Mouse (Mus musculus) lung, embryonic 14.5 days (tissue): ENCODE data around the gene Ggt7. TPM values are rescaled to one million over a fixed set of nuclear protein-coding genes. Genes with fewer than 3 reads are reported as not detected.
"Not testable (repeated sequence)": the region's sequence is repeated elsewhere in the genome, so short reads cannot be mapped to it uniquely, and the experiment has no call there.

ENCODE experiments used
- ATAC-seq: fragments of 200-750 bp; cut with Nextera tagmentation; 2 replicates; pipeline ENCODE4 v1.8.0; 2017; ENCODE audit warnings: mild to moderate bottlenecking, moderate TSS enrichment, moderate library complexity; ENCODE audit not compliant: insufficient read depth
- DNase-seq: peaks from one replicate; pipeline ENCODE4 v3.0.0-alpha.2; 2015
- H3K27ac ChIP-seq: fragments of 300-500 bp; sonication (generic); 2 replicates; pipeline ENCODE4 v1.5.1; 2014; ENCODE audit warnings: low read depth, mild to moderate bottlenecking, moderate library complexity
- H3K27me3 ChIP-seq: fragments of 300-500 bp; sonication (generic); 2 replicates; pipeline ENCODE4 v1.6.1; 2014; ENCODE audit warnings: low read length, control low read depth; ENCODE audit not compliant: insufficient read depth
- H3K36me3 ChIP-seq: fragments of 300-500 bp; sonication (generic); 2 replicates; pipeline ENCODE4 v1.6.1; 2014; ENCODE audit warnings: control low read depth; ENCODE audit not compliant: insufficient read depth
- H3K4me1 ChIP-seq: fragments of 300-500 bp; sonication (generic); 2 replicates; pipeline ENCODE4 v1.6.1; 2014; ENCODE audit warnings: antibody characterized with exemption, control low read depth; ENCODE audit not compliant: insufficient read depth
- H3K4me2 ChIP-seq: fragments of 300-500 bp; sonication (generic); 2 replicates; pipeline ENCODE4 v1.6.1; 2014; ENCODE audit warnings: mild to moderate bottlenecking
- H3K4me3 ChIP-seq: fragments of 300-500 bp; sonication (generic); 2 replicates; pipeline ENCODE4 v1.5.1; 2014; ENCODE audit warnings: low read depth, low read length
- H3K9ac ChIP-seq: fragments of 300-500 bp; sonication (generic); 2 replicates; pipeline ENCODE4 v1.6.1; 2014
- H3K9me3 ChIP-seq: fragments of 300-500 bp; sonication (generic); 2 replicates; pipeline ENCODE4 v1.6.1; 2016; ENCODE audit warnings: low read depth, low read length, control low read depth
- CTCF ChIP-seq: IDR thresholded peaks from 2 replicates; pipeline ENCODE4 v1.5.1; 2016; ENCODE audit warnings: antibody characterized with exemption, low read depth
- WGBS: fragments of 180-500 bp; shearing (Covaris S2); extraction: QIAGEN DNeasy Blood & Tissue Kit; methylation state at CpG from one replicate; pipeline ENCODE4 v1.1.7; 2014; 5-methylcytosine and 5-hydroxymethylcytosine counted together
- polyA plus RNA-seq: library from polyadenylated mRNA; unstranded; fragments of >200 nt; fragmentation: Nextera tagmentation; extraction: Ambion mirVana; gene quantifications from 2 replicates; pipeline ENCODE4 v1.2.1, GENCODE M21; 2014

The Ggt7 gene
- polyA plus RNA-seq, 1 experiment from 2014 or later: 2.1 TPM

DNA sequence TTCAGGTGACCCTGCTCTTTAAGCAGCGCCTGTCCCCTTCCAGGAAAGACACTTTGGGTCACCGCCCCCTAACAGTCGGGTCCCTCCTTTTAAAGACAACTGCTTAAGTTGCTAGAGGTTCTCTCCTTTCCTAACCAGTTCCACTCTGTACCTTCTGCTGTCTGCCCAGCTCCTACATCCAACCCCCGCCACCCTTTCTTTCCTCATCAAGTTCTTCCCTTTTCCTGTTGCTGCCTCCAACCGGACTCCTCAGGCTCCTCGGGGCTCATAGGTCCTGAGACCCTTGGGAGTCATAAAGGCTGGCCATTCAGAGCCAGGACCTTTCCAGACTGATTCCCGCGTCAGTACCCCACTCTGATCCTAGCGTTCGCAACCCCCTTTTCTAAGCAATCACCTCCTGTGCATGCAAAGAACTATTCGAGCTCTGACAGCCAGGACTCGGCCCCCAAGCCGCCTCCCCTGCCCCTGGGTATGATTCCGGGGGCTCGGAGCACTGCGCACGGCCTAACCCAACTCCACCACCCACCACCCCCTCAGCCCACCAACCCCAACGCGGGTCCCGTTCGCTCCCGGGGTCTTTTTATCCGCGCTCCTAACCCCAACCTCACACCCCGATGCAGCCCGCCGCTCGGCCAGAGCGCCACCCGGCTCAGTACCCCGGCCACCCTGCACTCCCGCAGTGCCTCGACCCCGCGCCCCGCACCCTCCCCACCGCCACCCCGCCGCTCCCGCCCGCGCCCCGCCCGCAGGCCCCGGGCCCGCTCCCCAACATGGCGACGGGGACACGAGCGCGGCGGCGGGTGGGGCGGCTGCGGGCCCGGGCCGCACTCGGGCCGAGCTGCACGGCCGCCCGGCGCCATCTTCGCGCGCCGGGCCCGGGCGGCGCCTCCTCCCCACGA lies 45.1 kb downstream of the Ggt7 start:
- H3K9me3 ChIP-seq: no peaks in the 10 kb centered on the region
- TF ChIP-seq CTCF: no peak
- peak overlapping the region; percentile 82 for H3K4me2 ChIP-seq
- H3K36me3 ChIP-seq: no peaks in the 10 kb centered on the region
- H3K4me3 ChIP-seq: peak overlapping the region; percentile 84
- WGBS: under 1% methylated on average over 62 of the region's 71 CpGs
- H3K9ac ChIP-seq: peak overlapping the region; percentile 97
- ATAC-seq: peak; percentile 68
- peak; percentile 48 for DNase-seq
- H3K4me1 ChIP-seq: peaks cover 4% of the 10 kb centered on the region; the same call in 1 of the 2 replicates
- no peaks in the 10 kb centered on the region; the same call in 1 of the 2 replicates for H3K27me3 ChIP-seq
- peak overlapping the region; percentile 88 for H3K27ac ChIP-seq

GRCm38 (mm10) chr2:155466861-155467260 lies 51.2 kb downstream of the Ggt7 start:
- 93% methylated on average over 1 of the region's 1 CpGs for WGBS
- ATAC-seq: no peak

GRCm38 (mm10) chr2:155453591-155453990 lies 64.4 kb downstream of the Ggt7 start:
- no peak overlapping the region for H3K4me2 ChIP-seq
- H3K27ac ChIP-seq: no peak overlapping the region
- no peak overlapping the region for H3K9ac ChIP-seq
- H3K9me3 ChIP-seq: no peaks in the 10 kb centered on the region
- DNase-seq: no peak
- 84% methylated on average over 7 of the region's 7 CpGs for WGBS
- no peak overlapping the region for H3K4me3 ChIP-seq
- no peaks in the 10 kb centered on the region for H3K4me1 ChIP-seq
- H3K27me3 ChIP-seq: no peaks in the 10 kb centered on the region
- TF ChIP-seq CTCF: no peak
- ATAC-seq: no peak
- H3K36me3 ChIP-seq: no peaks in the 10 kb centered on the region

More at GRCm38 (mm10) chr2:155466861-155467260, 51.2 kb downstream of the Ggt7 start:
- Histone ChIP-seq H3K4me3 (no peak overlapping the region), H3K27me3 (no peaks in the 10 kb centered on the region), H3K4me2 (no peak overlapping the region), H3K4me1 (no peaks in the 10 kb centered on the region), H3K9me3 (no peaks in the 10 kb centered on the region), H3K36me3 (0 out of 2 replicates have a peak, but pooled peaks cover 3% of the 10 kb centered on the region), H3K27ac (no peak overlapping the region), H3K9ac (no peak overlapping the region)
- no peak for TF ChIP-seq CTCF
- no peak for DNase-seq

- Histone ChIP-seq H3K27ac (no peak overlapping the region), H3K27me3 (no peaks in the 10 kb centered on the region), H3K4me2 (no peak overlapping the region), H3K36me3 (no peaks in the 10 kb centered on the region), H3K4me1 (no peaks in the 10 kb centered on the region), H3K4me3 (no peak overlapping the region), H3K9ac (no peak overlapping the region), H3K9me3 (no peaks in the 10 kb centered on the region)
- ATAC-seq (no peak), DNase-seq (no peak)
- WGBS: 81% methylated on average over 5 of the region's 5 CpGs
- 0 out of 2 replicates have a peak, but pooled peaks have one; percentile 10 for TF ChIP-seq CTCF
Measured at GRCm38 (mm10) chr2:155451256-155451655, 66.8 kb downstream of the Ggt7 start.

DNA sequence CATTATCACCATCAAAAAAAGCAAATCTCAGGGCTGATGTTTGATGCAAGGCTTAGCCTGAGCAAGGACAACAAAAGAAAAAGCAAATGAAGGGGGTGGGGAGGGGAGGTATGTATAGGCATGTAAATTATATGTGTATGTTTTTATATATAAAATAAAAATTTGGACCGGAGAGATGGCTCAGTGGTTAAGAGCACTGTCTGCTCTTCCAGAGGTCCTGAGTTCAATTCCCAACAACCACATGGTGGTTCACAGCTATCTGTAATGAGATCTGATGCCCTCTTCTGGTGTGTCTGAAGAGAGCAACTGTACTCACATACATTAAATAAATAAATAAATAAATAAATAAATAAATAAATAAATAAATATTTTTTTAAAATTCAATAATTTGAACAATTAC lies 70.1 kb downstream of the Ggt7 start:
- H3K4me1 ChIP-seq, H3K27me3 ChIP-seq, H3K27ac ChIP-seq, H3K4me2 ChIP-seq, ATAC-seq, H3K4me3 ChIP-seq, DNase-seq, H3K9me3 ChIP-seq, H3K9ac ChIP-seq, H3K36me3 ChIP-seq: not testable (repeated sequence)
- 89% methylated on average over 1 of the region's 1 CpGs for WGBS

- peaks cover 4% of the 10 kb centered on the region; the same call in 1 of the 2 replicates for H3K36me3 ChIP-seq
- 51% methylated on average over 2 of the region's 2 CpGs for WGBS
- H3K4me3 ChIP-seq: no peak overlapping the region
- H3K4me1 ChIP-seq: no peaks in the 10 kb centered on the region
- DNase-seq (no peak), ATAC-seq (no peak)
- no peaks in the 10 kb centered on the region for H3K9me3 ChIP-seq
- H3K27ac ChIP-seq: no peak overlapping the region
- no peaks in the 10 kb centered on the region for H3K27me3 ChIP-seq
- no peak overlapping the region for H3K4me2 ChIP-seq
- no peak for TF ChIP-seq CTCF
- H3K9ac ChIP-seq: no peak overlapping the region
Measured at GRCm38 (mm10) chr2:155443446-155443845, 74.6 kb downstream of the Ggt7 start.

DNA sequence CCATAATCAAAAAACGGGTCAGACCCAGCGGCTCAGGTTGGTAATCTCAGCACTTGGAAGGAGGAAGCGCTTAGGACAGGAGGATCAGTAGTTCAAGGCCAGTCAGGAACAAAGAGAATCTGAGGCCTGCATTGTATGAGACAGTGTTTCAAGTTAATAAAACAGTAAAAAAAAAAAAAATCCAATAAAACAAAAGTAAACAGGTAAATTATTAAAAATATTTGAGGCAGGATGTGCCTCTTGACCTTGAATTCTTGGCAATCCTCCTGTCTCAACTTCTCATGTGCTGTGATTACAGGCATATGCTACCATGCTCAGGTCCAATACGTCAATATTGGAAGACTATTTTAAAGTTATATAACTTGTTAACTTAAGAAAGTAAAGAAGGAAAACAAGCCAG lies 75.1 kb downstream of the Ggt7 start:
- H3K4me3 ChIP-seq: no peak overlapping the region
- H3K36me3 ChIP-seq: peaks cover 4% of the 10 kb centered on the region; the same call in 1 of the 2 replicates
- no peak for ATAC-seq
- H3K4me2 ChIP-seq: no peak overlapping the region
- H3K27ac ChIP-seq: no peak overlapping the region
- no peak for TF ChIP-seq CTCF
- no peaks in the 10 kb centered on the region for H3K4me1 ChIP-seq
- H3K9me3 ChIP-seq: no peaks in the 10 kb centered on the region
- no peak for DNase-seq
- no peaks in the 10 kb centered on the region for H3K27me3 ChIP-seq
- H3K9ac ChIP-seq: no peak overlapping the region
- 81% methylated on average over 4 of the region's 4 CpGs for WGBS

Other genes with a start within 250 kb of the Ggt7 start
- gene Map1lc3a, start 241.9 kb downstream of the Ggt7 start, polyA plus RNA-seq: 149 and 162 TPM in 2 replicates
- gene Pigu, start 160.8 kb downstream of the Ggt7 start, polyA plus RNA-seq: 52.0 and 54.0 TPM in 2 replicates
- gene Trp53inp2, start 137.2 kb downstream of the Ggt7 start, polyA plus RNA-seq: 15.0 and 17.8 TPM in 2 replicates
- gene Ncoa6, start 44.3 kb downstream of the Ggt7 start, polyA plus RNA-seq: 27.1 and 28.4 TPM in 2 replicates
- gene Acss2, start 289 bp downstream of the Ggt7 start, polyA plus RNA-seq: 7.5 and 7.9 TPM in 2 replicates
- gene Gss, start 74.6 kb upstream of the Ggt7 start, polyA plus RNA-seq: 22.0 TPM in 2 replicates
- 0.32 and 0.36 TPM in 2 replicates for gene Myh7b, start 93.0 kb upstream of the Ggt7 start, polyA plus RNA-seq
- 129 and 132 TPM in 2 replicates for gene Trpc4ap, start 174.1 kb upstream of the Ggt7 start, polyA plus RNA-seq
- gene Edem2, start 211.2 kb upstream of the Ggt7 start, polyA plus RNA-seq: 35.6 and 35.7 TPM in 2 replicates
- not detected in 2 replicates for gene Gm17581, start 217.6 kb upstream of the Ggt7 start, polyA plus RNA-seq
- gene Procr, start 232.9 kb upstream of the Ggt7 start, polyA plus RNA-seq: 10.4 and 10.9 TPM in 2 replicates